Comparison of ENCODE assay signal across 30 mouse cellular contexts in genomic region chr5:66040744-66041279, GRCm38 (mm10). TPM values are rescaled to one million over a fixed set of nuclear protein-coding genes. Genes with fewer than 3 reads are reported as not detected.
DNase-seq lines count a peak whose midpoint lies in the region; ATAC-seq and TF ChIP-seq lines count a peak whose summit lies in the region.
"Had no signal": no experiment of that assay in that cellular context is flagged by ENCODE, and none has a peak within 500 bp of the region (broad histone marks: within the 10 kb centered on the region; RNA-seq: fewer than 3 reads in every experiment).

No protein-coding gene starts in this region.

- H3K4me2 ChIP-seq in kidney, embryonic 16.5 days (replicated peaks; ENCODE audit: low read depth, low read length): no peak overlapping the region
- H3K4me2 ChIP-seq in stomach, embryonic 14.5 days (replicated peaks; ENCODE audit: low read depth, low read length): no peak overlapping the region
- H3K4me2 ChIP-seq: embryonic facial prominence, embryonic 15.5 days; forebrain, embryonic 13.5 days; liver, embryonic 15.5 days; lung, embryonic 15.5 days; midbrain, embryonic 11.5 days had no signal

- no peak for TF ChIP-seq POLR2A in kidney, adult 2 months (IDR thresholded peaks at IDR 0.05; ENCODE audit: low read depth, low read length)

- no peaks in the 10 kb centered on the region for H3K27me3 ChIP-seq in kidney, adult 2 months (replicated peaks; ENCODE audit: control insufficient read depth, insufficient read depth, low read length)
- H3K27me3 ChIP-seq in Patski: no peaks in the 10 kb centered on the region
- no peaks in the 10 kb centered on the region for H3K27me3 ChIP-seq in kidney, embryonic 16.5 days (ENCODE audit: insufficient read depth, low read length)
- H3K27me3 ChIP-seq in stomach, embryonic 14.5 days (ENCODE audit: control insufficient read depth, insufficient read depth, low read length): no peaks in the 10 kb centered on the region
- H3K27me3 ChIP-seq: embryonic facial prominence, embryonic 15.5 days; forebrain, embryonic 13.5 days; liver, embryonic 15.5 days; lung, embryonic 15.5 days had no signal

- no peak overlapping the region for H3K9ac ChIP-seq in kidney, embryonic 16.5 days (replicated peaks; ENCODE audit: low read length)
- H3K9ac ChIP-seq in stomach, embryonic 14.5 days (replicated peaks; ENCODE audit: low read depth, low read length): no peak overlapping the region
- H3K9ac ChIP-seq: embryonic facial prominence, embryonic 15.5 days; forebrain, embryonic 13.5 days; liver, embryonic 15.5 days; lung, embryonic 15.5 days had no signal

- DNase-seq in kidney, adult 2 months: peak; percentile 57
- DNase-seq in kidney, postnatal 10 days: no peak
- no peak for DNase-seq in Patski (ENCODE audit: low read depth, low spot score)
- DNase-seq in MN1 (ENCODE audit: low spot score): no peak
- DNase-seq: adrenal gland, adult 8-10 months; cerebellum, adult 2 months; cerebellum, postnatal 14 days; gastrocnemius, postnatal 10 days; layer of hippocampus, postnatal 36 days; left cerebral cortex, postnatal 4 days; right cerebral cortex, adult 18-20 months; thymus, postnatal 36 days had no signal

- no peak overlapping the region for H3K4me3 ChIP-seq in kidney, adult 2 months (ENCODE audit: insufficient read depth, low read depth, low read length)
- no peak overlapping the region for H3K4me3 ChIP-seq in kidney, embryonic 16.5 days (ENCODE audit: low read length)
- no peak overlapping the region for H3K4me3 ChIP-seq in stomach, embryonic 14.5 days (ENCODE audit: low read depth, low read length)
- H3K4me3 ChIP-seq: embryonic facial prominence, embryonic 10.5 days; embryonic facial prominence, embryonic 15.5 days; forebrain, embryonic 13.5 days; layer of hippocampus, adult 2 months; liver, embryonic 15.5 days; lung, embryonic 15.5 days had no signal

- peaks cover 26% of the 10 kb centered on the region for H3K36me3 ChIP-seq in kidney, adult 2 months (ENCODE audit: control insufficient read depth, insufficient read depth, low read length)
- H3K36me3 ChIP-seq in kidney, embryonic 16.5 days (ENCODE audit: insufficient read depth, low read length): 0 out of 2 replicates have a peak, but pooled peaks cover 4% of the 10 kb centered on the region
- H3K36me3 ChIP-seq in stomach, embryonic 14.5 days (ENCODE audit: control insufficient read depth, insufficient read depth, low read length): no peaks in the 10 kb centered on the region; the same call in 1 of the 2 replicates
- H3K36me3 ChIP-seq: embryonic facial prominence, embryonic 10.5 days; embryonic facial prominence, embryonic 15.5 days; lung, embryonic 15.5 days had no signal

- no peaks in the 10 kb centered on the region for H3K9me3 ChIP-seq in kidney, embryonic 16.5 days (ENCODE audit: low read length)
- H3K9me3 ChIP-seq in stomach, embryonic 14.5 days (ENCODE audit: control insufficient read depth, low read depth, low read length): no peaks in the 10 kb centered on the region
- H3K9me3 ChIP-seq: embryonic facial prominence, embryonic 10.5 days; embryonic facial prominence, embryonic 15.5 days; forebrain, embryonic 13.5 days; liver, embryonic 15.5 days; lung, embryonic 15.5 days had no signal

- CTCF ChIA-PET in Patski (lab: Charles Lee): no interaction called here

- H3K27ac ChIP-seq in kidney, adult 2 months (ENCODE audit: insufficient read depth, low read depth, low read length): peak overlapping the region; percentile 13
- H3K27ac ChIP-seq in kidney, embryonic 16.5 days (ENCODE audit: low read length): peak overlapping the region; percentile 67
- peak overlapping the region; percentile 64; the same call in 1 of the 2 replicates for H3K27ac ChIP-seq in stomach, embryonic 14.5 days (ENCODE audit: low read length)
- H3K27ac ChIP-seq: embryonic facial prominence, embryonic 10.5 days; embryonic facial prominence, embryonic 15.5 days; forebrain, embryonic 13.5 days; hindbrain, postnatal 0 days; layer of hippocampus, adult 2 months; liver, embryonic 15.5 days; lung, embryonic 15.5 days had no signal

- peaks cover 64% of the 10 kb centered on the region for H3K4me1 ChIP-seq in kidney, adult 2 months (ENCODE audit: control insufficient read depth, insufficient read depth, low read length)
- peaks cover 26% of the 10 kb centered on the region for H3K4me1 ChIP-seq in kidney, embryonic 16.5 days (ENCODE audit: insufficient read depth, low read length)
- peaks cover 18% of the 10 kb centered on the region for H3K4me1 ChIP-seq in stomach, embryonic 14.5 days (ENCODE audit: control insufficient read depth, insufficient read depth, low read length)
- H3K4me1 ChIP-seq: embryonic facial prominence, embryonic 15.5 days had no signal

- ATAC-seq in Patski: peak; percentile 45
- ATAC-seq in kidney, embryonic 16.5 days (ENCODE audit: low FRiP score, low TSS enrichment): peak; percentile 52; the same call in 1 of the 2 replicates
- no peak for ATAC-seq in stomach, embryonic 14.5 days (ENCODE audit: insufficient number of reproducible peaks, insufficient read depth, low FRiP score, low read depth)
- no peak for ATAC-seq in megakaryocyte, adult 5-6 weeks (ENCODE audit: poor library complexity, severe bottlenecking)
- ATAC-seq: activated CD4-positive, CD25-positive, alpha-beta regulatory T cell, adult 4 months; CD4-positive, CD25-positive, alpha-beta regulatory T cell, adult 4 months; forebrain, embryonic 13.5 days; hindbrain, postnatal 0 days; midbrain, embryonic 16.5 days had no signal

- 37% methylated on average over 7 of the region's 7 CpGs for WGBS in kidney, adult 2 months
- WGBS in kidney, embryonic 16.5 days: 59% methylated on average over 7 of the region's 7 CpGs
- 77% methylated on average over 7 of the region's 7 CpGs for WGBS in stomach, embryonic 14.5 days

- in situ Hi-C loops in Patski (cut with MboI; ENCODE audit: low pct_unique_long_range_greater_than_20kb): no loop called here

- POLR2A ChIA-PET in Patski (lab: Charles Lee): no interaction called here

- TF ChIP-seq CTCF in kidney, adult 2 months (conservative IDR thresholded peaks at IDR 0.05; ENCODE audit: insufficient read depth, insufficient read length, low read depth, low read length): no peak
- TF ChIP-seq CTCF in Patski (IDR thresholded peaks at IDR 0.05): no peak

RNA-seq across cellular contexts. Expression of gene 9130230L23Rik, which starts 36.7 kb away (rescaled TPM):
- 0.22 and 0.26 TPM in 2 replicates for polyA plus RNA-seq in kidney, adult 2 months (2012; rRNA removed)
- polyA plus RNA-seq in Patski (2021): not detected
- 0.56 and 1.2 TPM in 2 replicates for polyA plus RNA-seq in kidney, embryonic 16.5 days (2015; fragmentation: Nextera tagmentation; extraction: Ambion mirVana)
- 2.2 and 3.0 TPM in 2 replicates for polyA plus RNA-seq in stomach, embryonic 14.5 days (2014; fragmentation: Nextera tagmentation; extraction: Ambion mirVana)
- total RNA-seq in megakaryocyte, adult 5-6 weeks (2015): 0.40 TPM in 1 of 2 replicates, not detected in the other
- 0.22 and 2.0 TPM in 2 replicates for total RNA-seq in megakaryocyte, adult 5-6 weeks (2017)
- total RNA-seq: heart, postnatal 25 days; hindbrain, postnatal 0 days; layer of hippocampus, adult 2 months; layer of hippocampus, postnatal 36 days; left cerebral cortex, postnatal 4 days; megakaryocyte progenitor cell, adult 5-6 weeks had no signal
- polyA plus RNA-seq: CD4-positive, CD25-positive, alpha-beta regulatory T cell, adult 4 months; cerebellum, adult 2 months; embryonic facial prominence, embryonic 10.5 days; forebrain, embryonic 13.5 days; hindbrain, postnatal 0 days; limb, embryonic 14.5 days; midbrain, embryonic 11.5 days; midbrain, embryonic 16.5 days; neural tube, embryonic 11.5 days had no signal

Comparison
In these comparisons a context has a peak if more than half of its experiments do, and no peak if none do; other contexts are left out.
1. H3K27ac ChIP-seq: peak in every context shown above with its lines; median percentile 67 in kidney, embryonic 16.5 days; 64 in stomach, embryonic 14.5 days; 13 in kidney, adult 2 months.
2. ATAC-seq: peak in Patski (single experiment) and kidney, embryonic 16.5 days (single experiment); none in stomach, embryonic 14.5 days (single experiment) and megakaryocyte, adult 5-6 weeks (single experiment).